Mouse (Mus musculus): Measurements from ENCODE around the gene Rabl3.

Rabl3 gene

DNA sequence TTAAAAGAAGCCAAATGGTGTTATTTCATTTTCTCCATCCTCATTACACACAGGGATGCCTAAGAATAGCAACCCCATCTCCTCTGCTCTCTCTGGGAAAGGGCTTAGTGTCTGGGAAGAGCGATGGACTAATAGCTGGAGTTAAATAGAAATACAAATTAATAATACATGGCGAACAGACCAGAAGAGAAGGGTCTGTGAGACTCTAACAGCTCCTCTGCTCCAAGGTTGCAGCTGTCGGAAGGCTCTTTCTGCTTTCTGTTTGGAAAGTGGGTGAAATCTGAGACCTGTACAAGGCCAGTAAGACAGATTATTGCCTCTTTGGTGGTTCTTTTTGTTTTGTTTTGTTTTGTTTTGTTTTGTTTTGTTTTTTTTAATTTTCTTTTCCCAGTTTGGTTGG is 31.9 kb downstream of the Rabl3 start:
- no peak for DNase-seq (ENCODE audit: low read depth, low spot score)
- no peaks in the 10 kb centered on the region; the same call in 1 of the 2 replicates for H3K36me3 ChIP-seq (ENCODE audit: control insufficient read depth, insufficient read depth, low read length, poor library complexity, severe bottlenecking)
- H3K27me3 ChIP-seq (ENCODE audit: control insufficient read depth, insufficient read depth, low read length, poor library complexity, severe bottlenecking) = no peaks in the 10 kb centered on the region

DNA sequence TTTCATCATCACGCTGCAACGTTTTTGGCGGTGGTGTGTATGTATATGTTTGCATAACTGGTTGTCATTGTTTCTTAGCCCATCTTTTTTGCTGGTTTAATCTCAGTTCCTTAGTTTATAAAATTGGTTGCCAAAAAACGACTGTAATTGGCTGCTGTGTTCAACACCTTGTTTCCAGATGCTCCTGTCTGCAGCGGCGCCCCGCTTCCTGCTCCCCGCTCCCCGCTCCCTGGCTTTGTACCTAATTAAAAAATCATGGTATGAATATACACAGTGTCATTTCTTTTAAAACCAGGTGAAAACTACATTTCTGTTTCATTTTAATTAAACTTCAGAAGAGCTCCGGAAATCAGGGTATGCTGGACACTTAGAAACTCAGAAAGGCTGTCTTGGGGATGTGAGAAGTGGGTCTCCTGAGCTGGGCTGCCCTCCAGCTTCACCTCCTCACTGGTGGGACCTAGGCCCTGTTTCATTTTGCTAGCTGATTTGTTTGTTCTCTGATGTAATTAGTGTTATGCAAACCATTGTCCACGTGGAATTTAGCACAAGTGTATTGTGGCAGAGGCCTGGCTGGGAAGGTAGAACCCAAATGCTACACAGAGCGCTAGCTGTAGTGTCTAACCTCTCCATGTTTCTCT is 32.6 kb downstream of the Rabl3 start:
- no peak for DNase-seq (ENCODE audit: low read depth, low spot score)
- H3K36me3 ChIP-seq (ENCODE audit: control insufficient read depth, insufficient read depth, low read length, poor library complexity, severe bottlenecking) = no peaks in the 10 kb centered on the region; the same call in 1 of the 2 replicates
- no peaks in the 10 kb centered on the region for H3K27me3 ChIP-seq (ENCODE audit: control insufficient read depth, insufficient read depth, low read length, poor library complexity, severe bottlenecking)

- H3K36me3 ChIP-seq (ENCODE audit: control insufficient read depth, insufficient read depth, low read length, poor library complexity, severe bottlenecking) = no peaks in the 10 kb centered on the region; the same call in 1 of the 2 replicates
- DNase-seq (ENCODE audit: low read depth, low spot score) = peak; percentile 3
- no peaks in the 10 kb centered on the region for H3K27me3 ChIP-seq (ENCODE audit: control insufficient read depth, insufficient read depth, low read length, poor library complexity, severe bottlenecking)
These were observed 33.4 kb downstream of the Rabl3 start for GRCm38 (mm10) chr16:37573061-37573460.

DNA sequence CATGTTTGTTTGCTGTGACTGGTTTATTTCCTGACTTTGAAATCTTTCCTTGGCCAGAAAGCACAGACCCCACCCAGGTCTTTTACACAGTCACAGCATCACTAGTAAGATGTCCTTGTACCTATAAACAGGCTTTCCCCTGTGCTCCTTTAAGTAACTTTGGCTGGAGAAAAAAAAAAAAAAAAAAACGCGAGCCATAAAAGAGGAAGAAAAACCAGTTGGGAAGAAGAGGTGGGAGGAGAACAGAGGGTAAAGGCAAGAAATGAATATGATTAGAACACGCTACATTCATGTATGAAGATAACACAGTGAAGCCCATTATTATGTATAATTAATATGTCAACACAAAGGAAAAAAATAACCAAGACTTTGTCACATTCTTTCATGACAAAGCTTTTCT is 35.6 kb downstream of the Rabl3 start:
- no peak for DNase-seq (ENCODE audit: low read depth, low spot score)
- H3K27me3 ChIP-seq (ENCODE audit: control insufficient read depth, insufficient read depth, low read length, poor library complexity, severe bottlenecking) = no peaks in the 10 kb centered on the region
- no peaks in the 10 kb centered on the region; the same call in 1 of the 2 replicates for H3K36me3 ChIP-seq (ENCODE audit: control insufficient read depth, insufficient read depth, low read length, poor library complexity, severe bottlenecking)

DNA sequence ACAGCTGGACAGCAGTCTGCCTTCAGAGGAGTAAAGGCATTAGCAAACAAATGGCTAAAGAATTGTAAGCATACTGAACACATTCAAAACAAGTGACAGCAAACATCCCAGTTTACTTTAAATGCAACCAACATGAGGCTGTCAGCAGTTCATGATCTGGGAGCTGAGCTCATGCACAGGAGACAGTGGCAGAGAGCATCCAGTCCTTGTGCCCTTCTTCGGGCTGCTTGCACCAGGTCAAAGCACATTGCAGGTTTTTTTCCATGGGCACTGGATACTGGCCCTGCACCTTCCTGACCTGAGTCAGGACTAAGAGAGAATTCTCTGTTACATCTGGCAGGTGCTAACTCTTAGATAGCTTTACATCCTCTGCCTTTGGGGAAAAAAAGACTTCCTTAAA is 39.9 kb downstream of the Rabl3 start:
- DNase-seq (ENCODE audit: low read depth, low spot score) = no peak

GRCm38 (mm10) chr16:37579994-37580393 is 40.3 kb downstream of the Rabl3 start, which contains the start of gene Hgd:
Gene Hgd (plus strand): TSS chr16:37580153.
- Histone ChIP-seq H3K27me3 (ENCODE audit: control insufficient read depth, insufficient read depth, low read length, poor library complexity, severe bottlenecking) (no peaks in the 10 kb centered on the region), H3K36me3 (ENCODE audit: control insufficient read depth, insufficient read depth, low read length, poor library complexity, severe bottlenecking) (no peaks in the 10 kb centered on the region)
- DNase-seq (ENCODE audit: low read depth, low spot score) = no peak

More for the DNA sequence above, 39.9 kb downstream of the Rabl3 start:
- H3K27me3 ChIP-seq (ENCODE audit: control insufficient read depth, insufficient read depth, low read length, poor library complexity, severe bottlenecking) = no peaks in the 10 kb centered on the region
- H3K36me3 ChIP-seq (ENCODE audit: control insufficient read depth, insufficient read depth, low read length, poor library complexity, severe bottlenecking) = no peaks in the 10 kb centered on the region

DNA sequence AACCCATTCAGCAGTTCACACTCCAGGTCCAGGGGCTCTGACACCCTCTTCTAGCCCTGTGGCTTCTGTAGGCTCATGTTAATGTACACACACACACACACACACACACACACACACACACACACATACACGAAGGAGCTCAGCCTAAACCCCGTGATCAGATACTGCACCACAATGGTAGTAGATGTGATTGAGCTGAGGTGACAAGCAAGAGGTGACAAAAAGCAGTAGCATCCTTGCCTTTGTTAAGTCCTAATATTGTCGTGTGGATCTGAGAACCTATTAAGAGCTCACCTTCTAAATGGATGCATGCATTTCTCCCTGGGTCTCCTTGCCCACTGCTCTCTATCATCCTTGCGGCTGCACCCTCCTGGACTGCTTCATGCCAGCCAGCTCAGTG is 41.0 kb downstream of the Rabl3 start:
- no peaks in the 10 kb centered on the region for H3K27me3 ChIP-seq (ENCODE audit: control insufficient read depth, insufficient read depth, low read length, poor library complexity, severe bottlenecking)
- no peak for DNase-seq (ENCODE audit: low read depth, low spot score)
- H3K36me3 ChIP-seq (ENCODE audit: control insufficient read depth, insufficient read depth, low read length, poor library complexity, severe bottlenecking) = no peaks in the 10 kb centered on the region

DNA sequence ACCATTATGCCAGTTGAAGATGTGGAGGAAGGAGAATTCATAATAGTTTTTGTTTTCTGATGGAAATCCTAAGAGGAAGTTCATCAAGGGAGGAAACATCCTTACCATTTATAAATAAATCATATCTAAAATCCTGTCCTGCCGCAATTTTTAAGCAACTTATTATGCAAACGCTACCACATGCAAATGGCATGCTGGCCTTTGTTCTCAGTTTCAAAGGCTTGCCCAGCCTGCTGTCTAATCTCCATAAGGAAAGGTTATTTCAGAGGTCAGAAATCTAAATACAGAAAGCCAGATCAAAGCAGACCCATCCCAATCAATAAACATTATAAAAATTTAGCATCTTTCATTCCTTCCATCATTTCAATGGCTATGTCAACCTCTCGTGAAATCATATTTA is 42.2 kb downstream of the Rabl3 start:
- DNase-seq (ENCODE audit: low read depth, low spot score) = no peak
- Histone ChIP-seq H3K27me3 (ENCODE audit: control insufficient read depth, insufficient read depth, low read length, poor library complexity, severe bottlenecking) (no peaks in the 10 kb centered on the region), H3K36me3 (ENCODE audit: control insufficient read depth, insufficient read depth, low read length, poor library complexity, severe bottlenecking) (no peaks in the 10 kb centered on the region)

- Histone ChIP-seq H3K36me3 (ENCODE audit: control insufficient read depth, insufficient read depth, low read length, poor library complexity, severe bottlenecking) (no peaks in the 10 kb centered on the region), H3K27me3 (ENCODE audit: control insufficient read depth, insufficient read depth, low read length, poor library complexity, severe bottlenecking) (no peaks in the 10 kb centered on the region)
- DNase-seq (ENCODE audit: low read depth, low spot score) = no peak
These were observed 43.6 kb downstream of the Rabl3 start for GRCm38 (mm10) chr16:37583306-37583705.

DNA sequence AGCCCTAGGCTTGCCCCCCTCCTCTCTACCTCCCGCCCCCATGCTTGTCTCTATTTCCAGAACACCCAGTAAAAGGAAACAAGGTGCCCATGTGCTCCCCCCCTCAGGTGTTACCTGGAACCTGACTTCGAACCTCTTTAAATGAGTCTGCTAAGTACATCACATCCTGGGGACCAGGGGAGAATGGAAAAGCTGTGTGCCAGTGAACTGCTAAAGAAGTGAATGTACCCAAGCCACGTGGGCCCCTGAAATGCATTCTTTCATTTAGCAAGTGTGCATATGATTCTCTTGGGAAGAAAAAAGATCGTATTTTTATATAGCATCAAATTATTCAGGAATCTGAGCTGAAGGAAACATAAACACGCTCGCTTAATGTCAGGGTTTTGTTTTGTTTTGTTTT is 44.1 kb downstream of the Rabl3 start:
- DNase-seq (ENCODE audit: low read depth, low spot score) = no peak
- H3K27me3 ChIP-seq (ENCODE audit: control insufficient read depth, insufficient read depth, low read length, poor library complexity, severe bottlenecking) = no peaks in the 10 kb centered on the region
- no peaks in the 10 kb centered on the region for H3K36me3 ChIP-seq (ENCODE audit: control insufficient read depth, insufficient read depth, low read length, poor library complexity, severe bottlenecking)

- no peaks in the 10 kb centered on the region for H3K27me3 ChIP-seq (ENCODE audit: control insufficient read depth, insufficient read depth, low read length, poor library complexity, severe bottlenecking)
- no peak for DNase-seq (ENCODE audit: low read depth, low spot score)
These were observed 44.7 kb downstream of the Rabl3 start for GRCm38 (mm10) chr16:37584218-37585035.

GRCm38 (mm10) chr16:37585129-37585563 is 45.5 kb downstream of the Rabl3 start:
- no peaks in the 10 kb centered on the region for H3K36me3 ChIP-seq (ENCODE audit: control insufficient read depth, insufficient read depth, low read length, poor library complexity, severe bottlenecking)
- H3K27me3 ChIP-seq (ENCODE audit: control insufficient read depth, insufficient read depth, low read length, poor library complexity, severe bottlenecking) = no peaks in the 10 kb centered on the region
- DNase-seq (ENCODE audit: low read depth, low spot score) = no peak

More at GRCm38 (mm10) chr16:37584218-37585035, 44.7 kb downstream of the Rabl3 start:
- H3K36me3 ChIP-seq (ENCODE audit: control insufficient read depth, insufficient read depth, low read length, poor library complexity, severe bottlenecking) = no peaks in the 10 kb centered on the region

GRCm38 (mm10) chr16:37590921-37591320 is 51.2 kb downstream of the Rabl3 start:
- Histone ChIP-seq H3K27me3 (ENCODE audit: control insufficient read depth, insufficient read depth, low read length, poor library complexity, severe bottlenecking) (no peaks in the 10 kb centered on the region), H3K36me3 (ENCODE audit: control insufficient read depth, insufficient read depth, low read length, poor library complexity, severe bottlenecking) (no peaks in the 10 kb centered on the region)
- DNase-seq (ENCODE audit: low read depth, low spot score) = no peak

- DNase-seq (ENCODE audit: low read depth, low spot score) = no peak
- Histone ChIP-seq H3K27me3 (ENCODE audit: control insufficient read depth, insufficient read depth, low read length, poor library complexity, severe bottlenecking) (no peaks in the 10 kb centered on the region), H3K36me3 (ENCODE audit: control insufficient read depth, insufficient read depth, low read length, poor library complexity, severe bottlenecking) (no peaks in the 10 kb centered on the region)
These were observed 51.9 kb downstream of the Rabl3 start for GRCm38 (mm10) chr16:37591551-37591950.

DNA sequence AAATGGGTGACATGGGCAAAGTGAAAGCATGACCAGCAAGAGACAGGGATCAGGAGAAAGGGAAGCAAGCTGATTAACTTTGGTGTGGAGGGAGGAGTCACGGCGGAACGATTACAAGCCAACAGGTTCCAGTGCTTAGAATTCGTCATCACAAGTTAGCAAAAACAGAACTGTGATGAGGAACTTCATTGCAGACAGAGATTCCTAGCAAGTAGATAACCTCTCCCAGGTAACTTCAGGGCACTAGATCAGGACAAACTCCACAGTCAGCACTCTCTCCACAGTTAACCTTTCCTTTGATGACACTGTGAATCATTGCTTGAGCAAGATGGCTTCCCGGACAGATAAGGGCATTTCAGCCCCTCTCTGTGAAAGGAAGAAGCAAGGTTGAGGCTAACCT is 57.7 kb downstream of the Rabl3 start:
- no peaks in the 10 kb centered on the region for H3K27me3 ChIP-seq (ENCODE audit: control insufficient read depth, insufficient read depth, low read length, poor library complexity, severe bottlenecking)
- no peak for DNase-seq (ENCODE audit: low read depth, low spot score)

More for the DNA sequence above, 57.7 kb downstream of the Rabl3 start:
- no peaks in the 10 kb centered on the region for H3K36me3 ChIP-seq (ENCODE audit: control insufficient read depth, insufficient read depth, low read length, poor library complexity, severe bottlenecking)
